Mouse (Mus musculus) inflammation-experienced regulatory T-cells, adult 6 months (primary cell): ENCODE results near the gene Hist4h4. TPM values are rescaled to one million over a fixed set of nuclear protein-coding genes. Genes with fewer than 3 reads are reported as not detected.
"Not testable (repeated sequence)": the region's sequence is repeated elsewhere in the genome, so short reads cannot be mapped to it uniquely, and the experiment has no call there.

Experiments
- ATAC-seq: one replicate; pipeline ENCODE4 v1.8.0; 2017
- polyA plus RNA-seq, 3 experiments: library from polyadenylated mRNA; unstranded; fragments of 100-300 nt; shearing (Covaris generic); gene quantifications; one replicate each; pipeline ENCODE4 v1.2.1; 2017

Hist4h4 gene
- polyA plus RNA-seq, 3 experiments from 2014 or later, result 0.85 to 2.9 (median 2.8) TPM

DNA sequence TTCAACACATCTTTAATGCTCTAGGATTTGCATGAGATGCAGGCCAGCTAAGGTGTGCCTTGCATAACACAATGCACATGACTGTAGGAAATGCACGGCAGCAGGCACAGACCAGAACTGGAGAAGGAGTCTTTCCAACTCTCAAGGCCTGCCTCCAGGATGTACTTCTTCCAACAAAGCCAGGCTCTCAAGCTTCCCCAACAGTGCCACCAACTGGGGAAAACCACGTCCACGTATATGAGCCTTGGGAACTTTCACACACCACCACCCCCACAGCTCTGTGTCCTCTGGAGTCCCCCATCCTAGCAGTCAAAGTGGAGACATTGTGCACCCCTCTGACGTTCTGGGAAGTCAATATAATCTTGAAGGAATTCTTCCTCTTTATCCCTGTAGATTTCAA is 8.9 kb upstream of the Hist4h4 start:
- ATAC-seq, result no peak

DNA sequence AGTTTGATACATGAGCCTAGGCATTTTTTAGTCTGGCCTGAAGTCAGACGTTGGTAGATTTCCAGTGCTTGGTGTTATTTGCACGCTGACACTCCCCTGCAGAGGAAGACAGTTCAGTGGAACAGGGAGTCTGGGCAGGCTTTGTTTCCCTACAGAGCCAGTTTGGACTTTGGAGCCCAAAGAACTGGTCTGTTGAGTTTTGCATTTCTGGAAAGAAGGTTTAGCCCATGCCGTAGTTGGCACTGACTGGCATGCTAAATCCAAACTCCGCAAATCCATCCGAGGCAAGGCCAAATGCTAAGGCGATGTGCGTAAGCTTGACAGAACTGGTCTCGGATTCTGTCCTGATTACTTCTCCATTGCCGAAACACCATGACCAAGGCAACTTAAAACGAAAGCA is 7.0 kb upstream of the Hist4h4 start:
- no peak for ATAC-seq

DNA sequence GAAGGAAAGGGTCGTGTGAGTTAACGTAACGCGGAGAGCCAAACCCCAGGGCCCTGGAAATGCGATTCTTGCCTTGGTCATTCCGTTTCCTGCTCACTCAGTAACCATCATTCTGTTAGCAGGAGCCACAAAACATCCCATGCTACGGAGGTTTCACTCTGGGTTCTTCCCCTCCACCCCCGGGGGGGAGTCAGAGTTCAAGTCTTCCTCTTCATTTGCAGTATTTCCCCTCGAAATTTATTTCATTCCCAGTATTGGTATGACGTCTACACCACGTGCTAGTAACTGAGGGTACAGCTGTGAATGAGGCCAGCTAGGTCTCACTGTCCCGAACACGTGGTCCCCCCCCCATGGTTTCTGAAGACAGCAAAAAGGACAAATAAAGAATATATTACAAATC is 5.5 kb upstream of the Hist4h4 start:
- ATAC-seq, result no peak

DNA sequence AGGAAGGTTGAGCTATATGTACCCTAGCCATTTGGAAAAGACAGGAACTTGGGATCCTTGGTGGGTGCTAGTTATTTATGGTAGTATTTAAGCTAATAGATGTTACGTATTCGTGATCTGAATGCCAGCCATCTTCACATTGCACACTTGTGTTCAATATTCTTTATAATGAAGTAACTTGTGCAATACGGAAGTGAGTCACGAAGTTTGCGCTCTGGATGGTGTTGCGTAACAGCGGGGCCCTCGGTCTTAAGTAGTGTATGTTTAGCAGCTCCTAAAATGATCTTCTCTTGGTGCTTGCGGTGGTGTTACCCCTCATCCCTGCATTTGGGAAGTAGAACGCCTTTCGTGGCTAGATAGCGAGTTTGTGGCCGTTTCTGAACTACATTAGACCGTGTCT is 4.9 kb upstream of the Hist4h4 start:
- peak; percentile 46 for ATAC-seq

DNA sequence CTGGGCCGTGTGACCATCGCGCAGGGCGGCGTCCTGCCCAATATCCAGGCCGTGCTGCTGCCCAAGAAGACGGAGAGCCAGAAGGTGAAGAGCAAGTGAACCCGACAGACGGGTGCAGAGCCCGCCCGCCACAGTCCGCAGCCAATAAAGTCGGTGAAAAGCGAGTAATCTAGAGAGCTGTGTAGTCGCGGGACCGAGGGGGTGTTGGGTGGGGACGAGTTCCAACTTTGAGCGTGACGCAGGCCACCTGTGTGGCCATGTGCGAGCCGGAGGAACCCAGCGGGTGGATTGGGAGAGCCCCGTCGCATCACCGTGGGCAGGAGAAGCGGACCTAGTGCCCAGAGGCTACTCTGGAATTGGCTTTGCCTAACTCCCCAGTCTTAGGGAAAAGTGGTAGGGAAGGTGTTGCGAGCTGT is 4.4 kb upstream of the Hist4h4 start:
- peak; percentile 5 for ATAC-seq

DNA sequence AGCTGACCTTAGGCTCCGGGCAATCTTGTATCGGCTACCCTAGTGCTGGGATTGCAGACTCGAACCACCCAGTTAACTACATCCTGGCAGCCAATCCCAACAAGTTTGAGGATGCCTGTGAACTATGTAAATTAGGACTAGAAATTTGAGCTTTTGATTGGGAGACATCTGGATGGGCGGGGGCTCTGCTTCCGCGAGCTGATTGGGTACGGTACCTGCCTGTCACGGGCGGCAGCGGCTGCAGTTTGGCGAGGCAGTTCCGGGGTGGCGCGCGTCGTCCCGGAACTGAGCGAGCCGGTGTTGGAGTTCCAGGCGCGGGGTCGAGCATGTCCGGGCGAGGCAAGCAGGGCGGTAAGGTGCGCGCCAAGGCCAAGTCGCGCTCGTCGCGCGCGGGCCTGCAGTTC is 3.8 kb upstream of the Hist4h4 start, which contains the start of gene H2afj:
Gene H2afj, plus strand, starts transcription at position 231 of the 404 bp plus-strand sequence.
- peak; percentile 67 for ATAC-seq

DNA sequence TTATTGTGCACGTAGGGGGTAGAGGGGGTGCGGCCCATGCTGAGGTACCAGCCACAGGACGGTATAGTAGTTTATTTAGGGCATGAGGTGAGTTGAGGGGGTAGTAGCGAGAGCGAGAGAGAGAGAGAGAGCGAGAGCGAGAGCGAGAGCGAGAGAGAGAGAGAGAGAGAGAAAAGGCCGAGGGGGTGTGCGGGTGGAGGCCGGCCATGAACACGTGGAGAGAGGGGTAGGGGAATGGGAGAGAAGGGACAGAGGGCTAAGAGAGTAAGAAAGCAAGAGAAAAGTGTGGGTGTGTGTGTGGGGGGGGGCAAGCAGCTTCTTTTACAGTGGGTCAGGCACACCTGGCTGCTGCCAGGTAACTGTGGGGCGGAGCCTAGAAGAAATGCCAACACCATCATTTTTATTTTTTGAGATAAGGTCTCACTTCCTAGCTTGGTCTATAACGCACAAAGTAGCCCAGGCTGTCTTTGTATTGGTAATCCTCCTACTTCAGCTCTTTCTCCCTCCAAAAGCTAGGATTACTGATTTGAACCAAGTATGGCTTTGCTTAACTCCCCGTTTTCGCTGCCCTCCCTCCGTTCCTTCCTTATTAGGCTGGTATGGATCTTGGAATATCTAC is 3.3 kb upstream of the Hist4h4 start:
- no peak for ATAC-seq

DNA sequence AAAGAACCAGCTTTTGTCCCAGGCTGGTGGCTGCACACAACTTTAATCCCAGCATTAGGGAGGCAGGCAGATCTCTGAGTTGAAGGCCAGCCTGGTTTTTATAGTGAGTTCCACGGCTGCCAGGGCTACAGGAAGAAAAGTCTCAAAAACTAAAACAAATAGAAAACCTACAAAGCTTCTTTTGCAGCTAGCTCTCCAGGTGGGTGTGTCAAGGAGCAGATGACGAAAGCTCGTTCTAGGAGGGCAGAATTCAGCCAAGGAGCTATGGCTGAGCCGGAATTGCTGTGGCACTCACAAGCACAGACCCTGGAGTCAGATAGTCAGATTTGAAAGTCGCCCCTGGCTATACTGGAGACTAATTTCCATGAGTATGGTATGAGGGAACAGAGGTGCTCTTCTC is 2.6 kb upstream of the Hist4h4 start:
- ATAC-seq, result no peak

DNA sequence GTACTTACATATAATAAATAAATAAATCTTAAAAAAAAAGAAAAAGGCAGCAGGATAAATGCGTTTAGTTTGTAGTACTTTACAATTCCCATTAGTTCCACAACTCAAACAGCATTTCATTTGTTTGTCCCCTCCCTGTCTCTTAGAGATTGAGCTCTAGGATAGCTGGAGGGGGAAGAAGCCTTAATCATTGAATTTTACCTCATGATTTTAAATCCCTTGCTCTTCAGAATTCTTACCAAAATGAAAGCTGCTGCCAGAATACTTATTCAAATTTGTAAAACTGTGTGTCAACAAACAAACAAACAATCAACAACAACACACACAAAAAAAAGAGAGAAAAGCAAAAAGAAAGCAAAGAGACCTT is 1.2 kb upstream of the Hist4h4 start:
- ATAC-seq, result no peak

DNA sequence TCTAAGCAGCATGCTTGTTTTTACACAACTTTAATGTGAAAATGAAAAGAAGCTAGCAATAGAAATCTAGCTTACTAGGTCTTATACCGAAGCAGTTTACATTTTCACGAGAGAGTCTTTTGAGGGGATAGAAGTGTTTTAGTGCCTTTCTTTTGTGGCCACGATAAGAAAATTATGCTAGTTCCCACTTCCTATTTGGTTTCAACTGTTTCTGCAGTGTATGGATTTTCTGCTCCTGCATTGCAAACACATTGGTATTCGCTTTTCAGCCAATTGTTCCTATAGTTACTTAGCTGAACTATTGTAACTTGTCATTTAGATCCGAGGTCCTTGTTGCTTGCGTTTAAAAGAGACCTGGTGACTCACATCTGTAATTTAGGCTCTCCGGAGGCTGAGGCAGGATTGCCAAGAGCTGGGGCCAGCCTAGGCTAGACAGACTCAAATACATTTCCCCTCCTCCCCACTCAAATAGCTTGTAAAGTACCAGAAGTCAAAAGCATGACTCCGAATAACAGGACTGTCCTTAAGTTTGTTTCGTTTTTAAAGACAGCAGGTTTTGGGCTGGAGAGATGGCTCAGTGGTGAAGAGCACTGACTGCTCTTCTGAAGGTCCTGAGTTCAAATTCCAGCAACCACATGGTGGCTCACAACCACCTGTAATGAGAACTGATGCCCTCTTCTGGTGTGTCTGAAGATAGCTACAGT is 642 bp upstream of the Hist4h4 start:
- peak; percentile 2 for ATAC-seq

DNA sequence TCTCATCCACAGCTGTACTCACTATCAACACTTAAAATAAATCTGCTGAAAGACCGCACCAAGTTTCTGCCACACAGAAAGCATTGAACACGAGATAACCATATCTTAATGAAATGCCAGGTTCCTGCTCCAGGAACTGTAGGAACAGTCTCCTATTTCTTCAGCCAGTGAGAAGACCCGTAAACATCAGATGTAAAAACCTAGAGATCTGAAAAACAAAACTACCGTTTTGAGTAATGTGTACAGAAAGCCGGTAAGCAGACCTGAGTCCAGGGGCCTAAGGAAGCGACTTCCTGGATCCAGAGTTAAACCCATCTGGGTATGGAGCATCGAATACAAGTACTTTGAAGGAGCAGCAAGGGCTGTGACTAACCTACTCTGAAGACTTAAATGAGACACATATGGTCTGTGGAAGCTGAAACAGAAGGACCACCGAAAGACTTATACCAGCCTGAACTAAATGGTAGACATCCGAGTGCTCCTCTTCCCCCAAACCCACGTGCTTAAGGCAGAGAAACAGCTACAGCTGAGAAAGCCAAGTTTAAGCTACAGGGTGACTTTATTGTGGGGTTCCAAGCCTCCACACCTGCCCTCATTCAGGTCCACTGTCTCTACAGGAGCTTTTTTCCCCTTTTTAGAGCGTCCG is 999 bp downstream of the Hist4h4 start:
- ATAC-seq, result no peak

DNA sequence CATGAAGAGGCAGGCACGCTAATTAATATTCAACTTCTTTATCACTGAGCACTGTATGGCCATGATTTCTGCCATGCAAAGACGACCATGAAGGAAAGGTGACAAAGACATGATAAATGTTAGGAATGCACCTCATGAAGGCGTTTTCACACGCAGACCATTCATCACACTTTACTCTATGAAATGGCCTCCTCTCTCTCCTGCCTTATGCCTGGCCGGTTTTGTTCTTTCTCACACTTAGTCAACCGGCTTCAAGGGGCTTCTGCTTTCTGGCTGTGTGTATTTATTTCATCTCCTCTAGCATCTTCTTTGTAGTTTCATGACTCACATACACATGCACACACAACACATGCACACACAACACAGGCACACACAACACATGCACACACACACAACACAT is 2.9 kb downstream of the Hist4h4 start:
- ATAC-seq, result no peak

DNA sequence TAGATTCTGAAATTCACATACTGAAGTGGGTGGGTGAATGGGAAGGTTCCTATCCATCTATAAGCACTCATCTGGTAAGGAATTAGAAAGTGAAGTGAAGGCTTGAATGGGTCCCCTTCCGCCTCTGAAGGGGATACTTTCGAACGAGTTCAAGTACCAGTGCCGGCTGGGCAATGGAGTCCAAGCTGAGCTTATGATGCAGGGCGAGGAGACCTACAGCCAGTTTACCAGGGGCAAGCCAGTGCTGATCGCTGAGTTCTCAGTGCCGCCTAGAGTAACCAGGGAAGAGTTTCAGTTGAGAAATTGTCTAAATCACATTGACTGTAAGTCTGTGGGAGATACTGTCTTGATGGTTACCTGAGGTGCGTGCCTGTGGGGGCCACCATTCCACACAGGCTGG is 3.5 kb downstream of the Hist4h4 start:
- no peak for ATAC-seq

DNA sequence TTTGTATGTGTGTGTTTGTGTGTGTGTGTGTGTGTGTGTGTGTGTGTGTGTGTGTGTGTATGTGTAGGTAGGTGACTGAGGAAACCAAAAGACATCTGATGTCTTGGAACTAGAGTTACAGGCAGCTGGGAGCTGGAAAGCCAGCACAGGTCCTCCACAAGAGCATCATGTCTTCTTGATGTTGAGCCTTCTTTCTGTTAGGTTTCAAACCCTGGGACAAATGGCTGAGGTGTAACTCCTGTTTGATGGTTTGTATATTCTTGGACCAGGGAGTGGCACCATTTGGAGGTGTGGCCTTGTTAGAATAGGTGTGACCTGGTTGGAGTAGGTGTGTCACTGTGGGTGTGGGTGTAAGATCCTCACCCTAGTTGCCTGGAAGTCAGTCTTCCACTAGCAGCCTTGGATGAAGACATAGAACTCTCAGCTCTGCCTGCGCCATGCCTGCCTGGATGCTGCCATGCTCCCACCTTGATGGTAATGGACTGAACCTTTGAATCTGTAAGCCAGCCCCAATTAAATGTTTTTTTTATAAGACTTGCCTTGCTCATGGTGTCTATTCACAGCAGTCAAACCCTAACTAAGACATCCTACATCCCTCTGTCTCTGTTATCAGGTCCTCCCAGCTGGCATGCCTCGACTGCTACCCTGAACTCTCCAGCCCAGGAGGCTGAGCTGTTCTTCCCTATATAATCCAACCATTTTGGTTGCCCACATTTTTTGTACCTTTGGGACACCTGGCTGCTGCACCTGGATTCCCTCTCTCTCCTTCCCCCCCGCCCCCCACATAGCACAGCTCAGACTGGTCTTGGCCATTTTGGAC is 6.1 kb downstream of the Hist4h4 start:
- ATAC-seq, result not testable (repeated sequence)

DNA sequence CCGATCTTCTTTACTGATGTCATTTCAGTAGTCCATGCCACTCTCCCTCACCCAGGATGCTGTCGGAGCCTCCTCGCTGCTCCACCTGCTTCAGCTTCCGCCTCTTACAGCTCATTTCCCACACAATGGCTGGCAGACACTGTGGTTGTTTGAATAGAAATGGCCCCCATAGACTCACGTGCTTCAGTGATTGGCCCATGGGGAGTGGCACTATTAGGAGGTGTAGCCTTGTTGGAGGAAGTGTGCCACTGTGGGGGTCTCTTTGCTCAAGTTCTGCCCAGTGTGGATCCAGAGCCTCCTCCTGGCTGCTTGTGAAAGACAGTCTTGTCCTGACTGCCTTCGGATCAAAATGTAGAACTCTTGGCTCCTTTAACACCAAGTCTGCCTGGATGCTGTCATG is 8.4 kb downstream of the Hist4h4 start:
- ATAC-seq, result no peak

DNA sequence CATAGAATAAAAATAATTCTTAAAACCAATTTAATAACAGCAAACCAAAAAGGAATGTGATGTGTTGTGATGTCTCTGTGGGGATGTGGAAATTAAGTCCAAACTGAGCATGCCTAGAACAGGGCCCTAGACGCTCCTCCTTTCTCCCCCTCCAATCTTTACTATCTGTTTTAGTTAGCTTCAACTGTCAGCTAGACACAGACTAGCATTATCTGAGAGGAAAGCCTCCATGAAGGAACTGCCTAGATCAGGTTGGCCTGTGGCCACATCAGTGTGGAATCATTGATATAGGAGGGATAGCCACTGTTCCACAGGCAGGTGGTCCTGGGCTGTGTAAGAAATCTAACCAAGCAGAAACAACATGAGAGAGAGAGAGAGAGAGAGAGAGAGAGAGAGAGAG is 9.1 kb downstream of the Hist4h4 start:
- no peak for ATAC-seq

DNA sequence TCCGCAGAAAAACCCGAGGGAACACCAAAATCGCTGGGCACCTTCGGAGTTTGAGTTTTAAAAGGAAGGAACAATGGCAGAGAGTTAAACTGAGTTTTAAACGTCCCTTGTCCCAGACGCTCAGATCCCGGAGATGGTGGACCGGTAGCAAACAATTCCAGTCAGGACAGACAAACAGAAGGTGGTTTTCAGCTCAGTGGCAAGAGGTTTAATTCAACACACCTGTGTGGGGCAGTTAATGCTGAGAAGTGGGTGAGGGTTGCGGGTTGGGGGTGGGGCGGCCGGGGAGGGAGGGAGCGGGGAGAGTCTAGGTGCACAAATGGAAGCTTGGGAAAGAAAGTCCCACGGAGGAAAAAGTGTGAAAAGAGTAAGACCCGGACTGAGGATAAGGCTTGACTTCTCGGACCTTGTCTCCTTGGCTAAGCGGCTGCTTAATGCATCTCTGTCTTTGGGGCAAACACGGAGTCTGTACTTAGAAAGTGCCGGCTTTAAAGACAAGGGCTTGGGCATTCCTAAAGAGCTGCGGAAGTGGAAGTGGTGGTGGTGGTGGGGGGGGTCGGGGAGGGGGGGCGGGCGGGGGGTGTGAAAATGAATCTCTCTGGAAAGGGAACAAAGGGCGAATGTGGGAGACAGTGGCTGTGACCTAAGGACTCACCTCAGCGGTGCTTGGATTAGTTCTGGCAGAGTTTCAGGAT is 10.2 kb downstream of the Hist4h4 start:
- no peak for ATAC-seq

DNA sequence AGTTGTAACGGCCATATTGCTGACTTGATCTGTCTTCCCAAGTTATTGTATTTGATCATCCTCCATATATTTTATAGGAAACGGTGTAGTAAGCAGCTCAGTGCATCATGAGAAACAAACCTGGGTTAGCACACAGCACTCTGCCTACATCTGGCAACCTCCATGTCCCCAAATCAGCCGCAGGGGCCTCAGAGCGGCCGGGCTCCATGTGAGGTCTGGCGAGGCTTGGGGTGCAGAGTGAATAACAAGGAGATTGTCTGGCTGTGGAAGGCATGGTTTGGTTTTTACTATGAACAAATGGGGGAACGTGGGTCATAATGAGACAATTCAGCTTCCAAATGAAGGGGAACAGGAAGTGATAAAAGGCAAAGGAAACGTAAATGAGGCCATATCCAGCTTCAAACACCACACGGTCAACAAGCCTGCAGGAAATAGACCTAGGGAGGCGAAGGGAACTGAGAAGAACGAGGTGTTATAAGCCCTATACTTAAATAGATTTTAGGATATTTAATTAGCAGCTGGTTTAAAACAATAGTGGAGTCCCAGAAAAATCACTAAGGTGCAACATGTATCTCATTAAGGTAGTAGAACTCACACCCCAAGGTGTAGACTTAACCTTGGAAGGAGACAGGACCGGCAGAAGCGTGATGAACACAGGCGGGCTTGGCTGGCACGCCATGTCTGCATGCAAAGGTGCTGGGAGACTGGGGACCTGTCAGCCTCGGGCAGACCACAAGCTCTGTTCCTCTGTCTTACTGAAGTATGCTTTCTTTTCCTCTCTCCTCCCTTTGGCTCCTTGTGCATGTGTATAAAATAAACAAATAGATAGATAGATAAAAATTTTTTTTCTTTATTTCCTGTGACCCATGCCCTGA is 11.1 kb downstream of the Hist4h4 start:
- no peak for ATAC-seq

DNA sequence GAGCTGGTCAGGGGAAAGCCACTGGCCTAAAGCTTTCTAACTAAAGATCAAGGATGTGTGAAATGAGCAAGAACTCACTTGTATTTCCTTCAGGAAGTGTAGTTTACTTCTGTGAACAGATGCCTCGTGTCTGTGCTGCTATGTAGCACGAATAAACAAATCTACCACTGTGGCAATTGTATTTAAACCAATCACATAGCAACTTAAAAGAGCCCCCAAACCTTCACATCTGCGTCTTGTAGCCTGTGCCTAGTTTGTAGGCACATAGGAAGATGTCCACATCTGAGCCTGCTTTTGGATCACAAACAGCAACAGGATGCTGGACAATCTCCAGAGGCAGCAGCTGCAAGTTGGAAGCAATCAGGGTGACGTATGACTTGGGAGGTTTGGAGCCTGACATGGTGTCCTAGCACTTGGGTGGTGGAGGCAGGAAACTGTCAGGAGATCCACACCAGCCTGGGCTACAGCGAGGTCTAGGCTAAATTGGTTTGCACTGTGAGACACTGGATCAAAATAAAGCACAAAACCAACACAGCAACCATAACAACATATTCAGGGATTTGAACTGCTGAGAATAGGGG is 14.7 kb downstream of the Hist4h4 start:
- no peak for ATAC-seq

DNA sequence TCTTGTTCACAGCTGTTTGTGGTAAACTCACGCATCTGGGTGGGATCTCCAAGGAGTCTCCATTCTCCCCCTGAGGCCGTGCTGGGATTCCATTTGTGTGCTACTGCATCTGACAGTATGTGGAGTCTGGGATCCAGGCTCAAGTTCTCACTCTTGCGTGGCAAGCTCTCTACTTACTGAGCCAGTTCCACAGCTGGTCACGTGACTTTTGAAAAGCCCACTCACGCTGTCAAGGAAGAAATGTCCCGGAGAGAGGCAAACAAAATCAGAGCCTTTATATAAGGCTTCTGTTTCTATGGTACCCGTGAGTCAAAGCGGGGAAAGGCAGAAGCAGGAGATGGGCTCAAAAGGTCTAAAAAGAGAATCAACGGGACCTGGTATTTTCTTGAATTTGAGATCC is 21.5 kb downstream of the Hist4h4 start:
- ATAC-seq, result no peak

DNA sequence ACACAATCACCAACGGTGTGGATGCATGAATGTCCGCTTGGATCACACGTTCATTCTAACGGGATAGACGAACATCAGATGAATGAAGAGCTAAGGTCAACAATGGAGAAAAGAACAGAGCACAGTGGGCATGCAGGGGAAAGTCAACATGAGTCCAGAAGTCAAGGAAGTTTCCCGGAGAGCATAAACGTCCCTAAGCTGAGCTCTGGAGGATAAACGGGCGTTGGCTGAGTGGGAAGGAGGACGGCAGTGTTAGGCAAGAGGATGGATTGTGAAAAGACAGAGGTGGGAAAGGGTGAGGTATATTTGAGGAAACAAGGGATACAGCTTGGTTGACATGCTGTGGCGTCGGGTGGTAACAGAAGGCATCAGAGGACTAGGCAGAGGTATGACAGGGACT is 22.1 kb downstream of the Hist4h4 start:
- no peak for ATAC-seq
